ENCODE assay signal across 8 mouse cellular contexts in genomic region chr11:69366157-69366854, GRCm38 (mm10). TPM values are rescaled to one million over a fixed set of nuclear protein-coding genes. Genes with fewer than 3 reads are reported as not detected.
A peak's percentile ranks its signal among the peaks of the same experiment; 100 is the strongest.
DNase-seq lines count a peak whose midpoint lies in the region; ATAC-seq lines count a peak whose summit lies in the region.

No protein-coding gene starts in this region.

- no peaks in the 10 kb centered on the region for H3K9me3 ChIP-seq in intestine, embryonic 14.5 days (ENCODE audit: control insufficient read depth, low read length)

- intact Hi-C loops in left cerebral cortex, postnatal 14 days (cut with DNase I), result loop anchor here (2.0 to 5.0 kb wide), 3 partner anchors 26 to 244 kb away; partner anchors contain the start of genes 9130213A22Rik, Hes7, Kcnab3 and Rnf227

- peaks cover 26% of the 10 kb centered on the region for H3K36me3 ChIP-seq in intestine, embryonic 14.5 days (ENCODE audit: control insufficient read depth, insufficient read depth, low read length)

- ATAC-seq in intestine, embryonic 14.5 days (replicated peaks; ENCODE audit: low FRiP score, low TSS enrichment, low read depth), result peak; percentile 77

- DNase-seq in adipocyte (ENCODE audit: low spot score), result peak; percentile 96
- peak; percentile 95 for DNase-seq in embryo, embryonic 11 days
- DNase-seq in gastrocnemius, postnatal 25 days, result peak; percentile 91
- DNase-seq in intestine, embryonic 14.5 days (ENCODE audit: low spot score), result peak; percentile 95
- DNase-seq in left cerebral cortex, postnatal 14 days (ENCODE audit: low spot score in 2 of 2), result peak; percentile 96 to 98
- DNase-seq in mesoderm, embryonic 11.5 days (ENCODE audit: low read depth, low spot score), result peak; percentile 95
- peak; percentile 92 to 94 for DNase-seq in right cerebral cortex, postnatal 36 days (ENCODE audit: low spot score in 2 of 2)
- DNase-seq in yolk sac, embryonic 10.5 days (ENCODE audit: low spot score), result peak; percentile 91

- peak overlapping the region; percentile 31 for H3K9ac ChIP-seq in intestine, embryonic 14.5 days (ENCODE audit: low read length)

- H3K4me3 ChIP-seq in intestine, embryonic 14.5 days (ENCODE audit: low read depth, low read length), result peak overlapping the region; percentile 80

- WGBS in intestine, embryonic 14.5 days, result under 1% methylated on average over 26 of the region's 26 CpGs

- H3K4me2 ChIP-seq in intestine, embryonic 14.5 days (ENCODE audit: low read length), result peak overlapping the region; percentile 64

- H3K4me1 ChIP-seq in intestine, embryonic 14.5 days (replicated peaks; ENCODE audit: control insufficient read depth, insufficient read depth, low read length), result peaks cover 35% of the 10 kb centered on the region

- H3K27ac ChIP-seq in intestine, embryonic 14.5 days (ENCODE audit: low read depth), result peak overlapping the region; percentile 100

- H3K27me3 ChIP-seq in intestine, embryonic 14.5 days (replicated peaks; ENCODE audit: control insufficient read depth, insufficient read depth, low read length), result no peaks in the 10 kb centered on the region

RNA-seq across cellular contexts. Expression of gene Chd3, which starts 2.9 kb away (rescaled TPM):
- total RNA-seq in gastrocnemius, postnatal 25 days (2021), result 10 to 100 TPM; 12.0 to 13.9 TPM
- polyA plus RNA-seq in intestine, embryonic 14.5 days (2014; fragmentation: Nextera tagmentation; extraction: Ambion mirVana), result 52.4 and 62.3 TPM in 2 replicates
- 100 to 1,000 TPM; 531 to 563 TPM for total RNA-seq in left cerebral cortex, postnatal 14 days (2021)

RNA-seq across cellular contexts. Expression of gene Rnf227, which starts 26.0 kb away (rescaled TPM):
- under 1 TPM in 1 of 2 experiments, not detected in 1; 0.35 TPM for total RNA-seq in gastrocnemius, postnatal 25 days (2021)
- 13.2 and 14.3 TPM in 2 replicates for polyA plus RNA-seq in intestine, embryonic 14.5 days (2014; fragmentation: Nextera tagmentation; extraction: Ambion mirVana)
- 100 to 1,000 TPM in 1 of 2 experiments, 10 to 100 TPM in 1; 95.7 to 101 TPM for total RNA-seq in left cerebral cortex, postnatal 14 days (2021)

RNA-seq across cellular contexts. Expression of gene Naa38, which starts 29.0 kb away (rescaled TPM):
- total RNA-seq in gastrocnemius, postnatal 25 days (2021), result 10 to 100 TPM; 60.4 to 65.0 TPM
- polyA plus RNA-seq in intestine, embryonic 14.5 days (2014; fragmentation: Nextera tagmentation; extraction: Ambion mirVana), result 184 and 197 TPM in 2 replicates
- total RNA-seq in left cerebral cortex, postnatal 14 days (2021), result 100 to 1,000 TPM in 1 of 2 experiments, 10 to 100 TPM in 1; 92.0 to 106 TPM

RNA-seq across cellular contexts. Expression of gene Cyb5d1, which starts 29.1 kb away (rescaled TPM):
- total RNA-seq in gastrocnemius, postnatal 25 days (2021), result 10 to 100 TPM; 26.5 to 26.9 TPM
- 23.3 and 23.8 TPM in 2 replicates for polyA plus RNA-seq in intestine, embryonic 14.5 days (2014; fragmentation: Nextera tagmentation; extraction: Ambion mirVana)
- total RNA-seq in left cerebral cortex, postnatal 14 days (2021), result 10 to 100 TPM; 36.8 to 42.0 TPM

RNA-seq across cellular contexts. Expression of gene Tmem88, which starts 31.7 kb away (rescaled TPM):
- 1 to 10 TPM; 6.1 to 7.0 TPM for total RNA-seq in gastrocnemius, postnatal 25 days (2021)
- 34.8 and 38.4 TPM in 2 replicates for polyA plus RNA-seq in intestine, embryonic 14.5 days (2014; fragmentation: Nextera tagmentation; extraction: Ambion mirVana)
- total RNA-seq in left cerebral cortex, postnatal 14 days (2021), result 1 to 10 TPM; 2.6 to 2.9 TPM

Comparison
In these comparisons a context has a peak if more than half of its experiments do, and no peak if none do; other contexts are left out.
1. Peak in every context shown above with its lines: DNase-seq, ATAC-seq, H3K4me3 ChIP-seq and H3K27ac ChIP-seq.
2. RNA of gene Chd3, which starts 2.9 kb away (total RNA-seq): 531 to 563 TPM in left cerebral cortex, postnatal 14 days; 12.0 to 13.9 TPM in gastrocnemius, postnatal 25 days; every median in the first group is over 10 times any median in the second.
3. RNA of gene Rnf227, which starts 26.0 kb away (total RNA-seq): 95.7 to 101 TPM in left cerebral cortex, postnatal 14 days; 0.35 TPM in gastrocnemius, postnatal 25 days; every median in the first group is over 10 times any median in the second.